Mouse (Mus musculus): ENCODE measurements around the gene Psme3. TPM values are rescaled to one million over a fixed set of nuclear protein-coding genes. Genes with fewer than 3 reads are reported as not detected.

Psme3 gene
- polyA plus RNA-seq, 1 experiment from 2014 or later, result 120 TPM

DNA sequence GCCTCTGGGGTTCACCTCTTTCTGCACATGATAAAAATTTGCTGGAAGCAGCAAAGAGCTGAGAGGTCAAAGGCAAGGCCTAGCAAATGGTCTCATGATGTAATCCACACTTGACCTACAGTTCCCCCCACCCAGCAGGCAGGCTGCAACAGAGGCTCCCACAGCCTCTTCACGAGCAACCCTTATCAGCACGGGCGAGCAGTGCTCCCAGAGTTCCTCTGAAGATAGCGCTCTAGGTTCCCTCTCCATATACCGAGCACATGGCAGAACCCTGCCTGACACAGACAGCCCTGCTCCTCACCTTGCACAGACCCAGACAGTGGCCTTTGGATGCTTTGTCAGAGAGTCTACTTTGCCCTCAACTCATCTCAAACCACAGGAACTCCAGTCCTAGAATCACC lies 48.5 kb downstream of the Psme3 start:
- Histone ChIP-seq H3K36me3 (replicated peaks) (no peaks in the 10 kb centered on the region), H3K27ac (no peak overlapping the region), H3K4me1 (no peaks in the 10 kb centered on the region), H3K4me3 (no peak overlapping the region), H3K9ac (no peak overlapping the region), H3K27me3 (replicated peaks) (no peaks in the 10 kb centered on the region), H3K4me2 (no peak overlapping the region), H3K9me3 (no peaks in the 10 kb centered on the region)
- no peak for ATAC-seq (replicated peaks)
- 87% methylated on average over 5 of the region's 5 CpGs for WGBS

DNA sequence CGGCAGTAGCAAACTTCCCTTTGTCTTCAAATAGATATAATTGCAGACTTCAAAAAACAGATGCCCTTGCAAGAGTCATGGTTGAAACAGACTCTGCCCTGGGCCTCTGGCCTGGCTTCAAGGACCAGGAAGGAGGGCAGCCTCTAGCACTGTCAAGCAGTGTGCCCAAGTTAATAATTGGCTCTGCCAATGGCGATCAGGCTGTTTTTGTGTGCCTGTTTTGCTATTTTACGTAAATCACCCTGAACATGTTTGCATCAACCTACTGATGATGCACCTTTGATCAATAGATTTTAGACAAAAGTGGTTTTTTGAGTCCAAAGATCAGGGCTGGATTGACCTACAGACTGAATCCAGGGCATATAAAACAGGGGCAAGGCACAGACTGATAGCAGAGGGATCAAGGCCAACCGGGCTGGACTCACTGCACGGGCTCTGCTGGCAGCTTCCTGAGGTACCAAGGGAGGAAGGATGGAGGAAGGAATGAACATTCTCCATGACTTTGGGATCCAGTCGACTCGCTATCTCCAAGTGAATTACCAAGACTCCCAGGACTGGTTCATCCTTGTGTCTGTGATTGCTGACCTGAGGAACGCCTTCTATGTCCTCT lies 51.4 kb downstream of the Psme3 start, which contains the start of gene G6pc:
Gene G6pc, plus strand, starts transcription at position 236 of the 610 bp plus-strand sequence.
- H3K27ac ChIP-seq, result no peak within 1 kb of the TSS
- no peaks in the 10 kb centered on the region for H3K27me3 ChIP-seq (replicated peaks)
- 92% methylated on average over 8 of the region's 8 CpGs for WGBS
- no peaks in the 10 kb centered on the region for H3K9me3 ChIP-seq
- H3K36me3 ChIP-seq (replicated peaks), result no peaks in the 10 kb centered on the region
- no peak within 1 kb of the TSS for H3K9ac ChIP-seq
- ATAC-seq (replicated peaks), result no peak
- no peak within 1 kb of the TSS for H3K4me3 ChIP-seq
- no peaks in the 10 kb centered on the region for H3K4me1 ChIP-seq
- H3K4me2 ChIP-seq, result no peak within 1 kb of the TSS

DNA sequence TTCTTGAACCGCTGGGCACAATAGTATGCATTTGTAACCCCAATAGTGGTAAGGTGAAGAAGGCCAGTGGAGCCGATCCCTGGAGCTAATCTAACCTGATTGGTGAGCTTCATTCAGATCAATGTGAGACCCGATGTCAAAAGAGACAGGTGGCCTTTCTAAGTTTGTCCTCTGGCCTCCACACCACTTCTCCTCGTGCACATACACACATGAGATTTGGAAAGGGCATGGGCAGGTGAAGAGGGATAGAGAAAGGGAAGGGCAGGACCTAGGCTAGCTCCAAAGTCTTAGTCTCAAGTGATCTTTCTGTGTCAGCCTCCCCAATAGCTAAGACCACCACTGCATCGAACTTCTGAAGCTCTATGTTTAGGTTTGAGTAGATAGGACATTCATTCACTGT lies 54.1 kb downstream of the Psme3 start:
- Histone ChIP-seq H3K36me3 (replicated peaks) (no peaks in the 10 kb centered on the region), H3K27ac (no peak overlapping the region), H3K9me3 (no peaks in the 10 kb centered on the region), H3K4me3 (no peak overlapping the region), H3K9ac (no peak overlapping the region), H3K4me1 (no peaks in the 10 kb centered on the region), H3K4me2 (no peak overlapping the region), H3K27me3 (replicated peaks) (no peaks in the 10 kb centered on the region)
- ATAC-seq (replicated peaks), result no peak
- 82% methylated on average over 5 of the region's 5 CpGs for whole genome bisulfite sequencing

Small RNA genes within 50 kb of the gene (microRNA-seq; reads per million reads assigned to microRNA genes)
- gene Gm25593, result not detected

Other genes with a start within 250 kb of the Psme3 start
- 13.7 and 15.5 TPM in 2 replicates for gene Naglu, start 246.2 kb upstream of the Psme3 start, polyA plus RNA-seq (2015; fragmentation: Nextera tagmentation; extraction: Ambion mirVana)
- 0.37 and 0.63 TPM in 2 replicates for gene Hsd17b1, start 237.8 kb upstream of the Psme3 start, polyA plus RNA-seq (2015; fragmentation: Nextera tagmentation; extraction: Ambion mirVana)
- gene Coasy, start 233.6 kb upstream of the Psme3 start, polyA plus RNA-seq (2015; fragmentation: Nextera tagmentation; extraction: Ambion mirVana), result 43.3 and 47.1 TPM in 2 replicates
- gene Mlx, start 228.9 kb upstream of the Psme3 start, polyA plus RNA-seq (2015; fragmentation: Nextera tagmentation; extraction: Ambion mirVana), result 103 and 107 TPM in 2 replicates
- 18.3 and 20.3 TPM in 2 replicates for gene Psmc3ip, start 220.8 kb upstream of the Psme3 start, polyA plus RNA-seq (2015; fragmentation: Nextera tagmentation; extraction: Ambion mirVana)
- gene Retreg3, start 196.3 kb upstream of the Psme3 start, polyA plus RNA-seq (2015; fragmentation: Nextera tagmentation; extraction: Ambion mirVana), result 28.4 and 29.2 TPM in 2 replicates
- gene Tubg1, start 196.3 kb upstream of the Psme3 start, polyA plus RNA-seq (2015; fragmentation: Nextera tagmentation; extraction: Ambion mirVana), result 76.1 and 84.7 TPM in 2 replicates
- 60.8 and 62.7 TPM in 2 replicates for gene Tubg2, start 160.3 kb upstream of the Psme3 start, polyA plus RNA-seq (2015; fragmentation: Nextera tagmentation; extraction: Ambion mirVana)
- 3.4 and 3.8 TPM in 2 replicates for gene Cntnap1, start 145.7 kb upstream of the Psme3 start, polyA plus RNA-seq (2015; fragmentation: Nextera tagmentation; extraction: Ambion mirVana)
- 8.5 and 9.9 TPM in 2 replicates for gene Plekhh3, start 144.9 kb upstream of the Psme3 start, polyA plus RNA-seq (2015; fragmentation: Nextera tagmentation; extraction: Ambion mirVana)
- 0.31 and 0.36 TPM in 2 replicates for gene Ccr10, start 140.8 kb upstream of the Psme3 start, polyA plus RNA-seq (2015; fragmentation: Nextera tagmentation; extraction: Ambion mirVana)
- 27.4 and 30.7 TPM in 2 replicates for gene Ezh1, start 89.8 kb upstream of the Psme3 start, polyA plus RNA-seq (2015; fragmentation: Nextera tagmentation; extraction: Ambion mirVana)
- 86.5 and 103 TPM in 2 replicates for gene Ramp2, start 70.2 kb upstream of the Psme3 start, polyA plus RNA-seq (2015; fragmentation: Nextera tagmentation; extraction: Ambion mirVana)
- gene Vps25, start 62.5 kb upstream of the Psme3 start, polyA plus RNA-seq (2015; fragmentation: Nextera tagmentation; extraction: Ambion mirVana), result 123 and 124 TPM in 2 replicates
- 7.7 and 10.7 TPM in 2 replicates for gene Wnk4, start 55.6 kb upstream of the Psme3 start, polyA plus RNA-seq (2015; fragmentation: Nextera tagmentation; extraction: Ambion mirVana)
- 0.93 and 1.3 TPM in 2 replicates for gene Cntd1, start 37.2 kb upstream of the Psme3 start, polyA plus RNA-seq (2015; fragmentation: Nextera tagmentation; extraction: Ambion mirVana)
- 202 and 204 TPM in 2 replicates for gene Coa3, start 37.1 kb upstream of the Psme3 start, polyA plus RNA-seq (2015; fragmentation: Nextera tagmentation; extraction: Ambion mirVana)
- gene Becn1, start 13.9 kb upstream of the Psme3 start, polyA plus RNA-seq (2015; fragmentation: Nextera tagmentation; extraction: Ambion mirVana), result 183 and 186 TPM in 2 replicates
- gene Aoc2, start 8.8 kb downstream of the Psme3 start, polyA plus RNA-seq (2015; fragmentation: Nextera tagmentation; extraction: Ambion mirVana), result 2.2 and 2.9 TPM in 2 replicates
- 0.06 TPM in 1 of 2 replicates, not detected in the other for gene Aoc3, start 14.4 kb downstream of the Psme3 start, polyA plus RNA-seq (2015; fragmentation: Nextera tagmentation; extraction: Ambion mirVana)
- not detected in 2 replicates for gene G6pc, start 51.3 kb downstream of the Psme3 start, polyA plus RNA-seq (2015; fragmentation: Nextera tagmentation; extraction: Ambion mirVana)
- 103 and 108 TPM in 2 replicates for gene Aarsd1, start 101.4 kb downstream of the Psme3 start, polyA plus RNA-seq (2015; fragmentation: Nextera tagmentation; extraction: Ambion mirVana)
- gene Gm27029, start 108.6 kb downstream of the Psme3 start, polyA plus RNA-seq (2015; fragmentation: Nextera tagmentation; extraction: Ambion mirVana), result 8.3 and 8.7 TPM in 2 replicates
- 31.7 and 34.9 TPM in 2 replicates for gene Rundc1, start 108.9 kb downstream of the Psme3 start, polyA plus RNA-seq (2015; fragmentation: Nextera tagmentation; extraction: Ambion mirVana)
- 1.7 and 2.0 TPM in 2 replicates for gene Ptges3l, start 109.1 kb downstream of the Psme3 start, polyA plus RNA-seq (2015; fragmentation: Nextera tagmentation; extraction: Ambion mirVana)
- 197 and 212 TPM in 2 replicates for gene Rpl27, start 126.1 kb downstream of the Psme3 start, polyA plus RNA-seq (2015; fragmentation: Nextera tagmentation; extraction: Ambion mirVana)
- gene Ifi35, start 132.2 kb downstream of the Psme3 start, polyA plus RNA-seq (2015; fragmentation: Nextera tagmentation; extraction: Ambion mirVana), result 3.9 and 4.0 TPM in 2 replicates
- gene Rnd2, start 148.8 kb downstream of the Psme3 start, polyA plus RNA-seq (2015; fragmentation: Nextera tagmentation; extraction: Ambion mirVana), result 68.3 and 77.4 TPM in 2 replicates
- gene Vat1, start 150.0 kb downstream of the Psme3 start, polyA plus RNA-seq (2015; fragmentation: Nextera tagmentation; extraction: Ambion mirVana), result 128 and 133 TPM in 2 replicates
- gene Brca1, start 235.7 kb downstream of the Psme3 start, polyA plus RNA-seq (2015; fragmentation: Nextera tagmentation; extraction: Ambion mirVana), result 1.5 and 2.8 TPM in 2 replicates
- 102 and 103 TPM in 2 replicates for gene Nbr1, start 235.9 kb downstream of the Psme3 start, polyA plus RNA-seq (2015; fragmentation: Nextera tagmentation; extraction: Ambion mirVana)

All from midbrain, embryonic 15.5 days (tissue).